Mouse (Mus musculus): ENCODE measurements around the gene Itgb3bp.

Itgb3bp gene

DNA sequence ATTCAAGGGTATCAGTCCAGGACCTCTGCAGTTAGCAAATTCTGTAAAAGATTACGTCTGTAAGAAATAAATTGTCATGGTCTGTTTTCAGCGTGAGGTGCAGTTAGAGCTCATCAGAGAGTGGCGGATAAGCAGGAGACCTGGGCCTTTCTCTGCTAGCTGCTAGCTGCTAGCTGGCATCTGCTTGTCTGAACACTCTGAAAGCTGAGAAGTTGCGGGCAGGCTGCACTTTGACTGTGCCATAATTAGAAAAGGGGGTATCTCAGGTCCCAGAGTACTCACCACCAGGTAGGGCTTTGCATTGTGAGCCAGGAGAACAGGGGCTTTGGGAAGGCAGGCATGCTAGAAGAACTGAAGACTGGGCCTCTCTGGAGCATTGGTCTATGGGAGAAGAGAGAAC is 2.2 kb upstream of the Itgb3bp start:
- DNase-seq (ENCODE audit: low read depth) = no peak

DNA sequence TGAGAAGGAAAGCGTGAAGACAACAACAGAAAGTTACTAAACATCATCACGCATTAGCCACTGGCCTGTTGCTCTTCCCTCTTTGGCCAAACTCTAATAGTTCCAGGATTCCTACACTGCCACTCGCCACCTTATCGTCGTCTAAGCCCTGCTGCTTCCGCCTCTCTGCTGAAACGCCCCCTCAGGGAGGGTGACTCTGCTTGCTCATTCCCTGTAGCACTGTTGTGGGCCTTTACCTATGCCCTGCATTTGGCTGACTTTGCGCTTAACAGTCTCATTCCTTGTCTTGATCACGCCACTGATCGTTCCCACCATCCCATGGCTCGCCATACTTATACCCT is 1.6 kb upstream of the Itgb3bp start:
- DNase-seq (ENCODE audit: low read depth) = no peak

DNA sequence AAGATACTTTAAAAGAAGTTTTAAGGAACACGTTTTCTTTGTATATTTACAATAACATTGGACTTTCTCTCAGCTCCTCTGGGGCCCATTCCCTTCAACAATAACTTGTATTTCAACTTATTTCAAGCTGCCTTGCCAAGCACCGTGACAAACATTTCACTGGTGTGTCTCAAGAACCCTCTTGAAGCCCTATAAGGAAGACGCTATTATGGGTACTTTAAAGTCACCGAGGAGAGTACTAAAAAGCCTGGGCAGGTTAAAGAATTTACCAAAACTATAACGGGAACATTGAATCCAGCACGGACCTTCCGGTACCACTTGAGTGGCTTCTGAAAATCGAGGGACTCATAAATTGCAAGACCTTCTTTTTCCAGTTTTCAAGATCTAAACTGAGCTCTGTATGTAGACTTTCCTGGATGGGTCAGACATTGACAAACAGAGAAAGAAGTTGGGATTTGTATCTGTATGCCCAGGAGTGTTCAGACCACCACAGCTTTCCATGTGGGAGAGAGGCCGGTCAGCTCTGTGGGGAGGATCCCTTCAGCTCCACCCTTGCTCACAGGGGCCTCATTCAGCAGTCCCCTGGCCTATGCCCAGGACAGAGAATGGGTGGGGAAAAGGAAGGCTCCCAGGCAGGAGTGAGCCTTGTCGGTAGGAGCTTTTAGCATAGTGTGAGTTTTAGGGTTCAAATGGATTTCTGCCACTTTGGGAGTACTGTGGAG is 1.1 kb upstream of the Itgb3bp start:
- DNase-seq (ENCODE audit: low read depth) = no peak

DNA sequence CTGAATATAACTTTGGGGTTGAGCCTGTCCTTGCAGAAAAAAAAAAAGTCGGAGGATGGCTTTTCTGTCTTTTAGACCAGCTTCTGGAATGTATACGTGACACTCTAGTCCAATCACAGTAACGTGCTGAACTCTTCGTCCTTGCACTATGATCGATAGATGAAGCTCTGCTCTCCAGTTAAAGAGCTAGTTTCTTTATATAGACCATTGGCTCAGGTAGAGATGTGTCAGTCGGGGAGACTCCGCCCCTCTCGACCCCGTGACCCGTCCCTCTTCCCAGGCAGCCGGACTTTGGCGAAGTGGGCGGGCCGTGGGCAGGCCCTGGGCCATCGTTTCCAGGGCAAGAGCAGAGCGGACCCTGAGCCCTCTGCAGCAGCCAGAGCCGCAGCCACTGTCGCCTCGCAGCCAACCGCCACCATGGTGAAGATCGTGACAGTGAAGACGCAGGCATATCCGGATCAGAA is 432 bp downstream of the Itgb3bp start, which contains the start of gene Pgm1:
Pgm1 (plus strand) TSS at position 266 of the 464 bp plus-strand sequence.
- DNase-seq (ENCODE audit: low read depth) = peak; percentile 48

DNA sequence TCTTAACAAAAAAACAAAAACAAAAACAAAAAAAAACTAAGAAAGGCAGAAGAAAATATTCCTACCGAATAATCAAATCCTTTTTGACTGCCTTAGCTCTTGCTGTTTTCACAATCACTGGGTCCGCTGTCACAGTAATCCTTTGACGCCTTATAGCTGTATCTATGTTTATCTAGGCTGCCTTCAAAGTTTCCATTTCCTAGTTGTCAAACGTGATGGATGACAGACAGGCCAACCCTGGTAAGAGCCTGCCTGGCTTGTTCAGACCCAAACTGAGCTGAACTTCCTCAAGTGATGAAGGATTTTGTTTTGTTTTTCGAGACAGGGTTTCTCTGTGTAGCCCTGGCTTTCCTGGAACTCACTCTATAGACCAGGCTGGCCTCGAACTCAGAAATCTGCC is 1.1 kb downstream of the Itgb3bp start:
- DNase-seq (ENCODE audit: low read depth) = no peak

DNA sequence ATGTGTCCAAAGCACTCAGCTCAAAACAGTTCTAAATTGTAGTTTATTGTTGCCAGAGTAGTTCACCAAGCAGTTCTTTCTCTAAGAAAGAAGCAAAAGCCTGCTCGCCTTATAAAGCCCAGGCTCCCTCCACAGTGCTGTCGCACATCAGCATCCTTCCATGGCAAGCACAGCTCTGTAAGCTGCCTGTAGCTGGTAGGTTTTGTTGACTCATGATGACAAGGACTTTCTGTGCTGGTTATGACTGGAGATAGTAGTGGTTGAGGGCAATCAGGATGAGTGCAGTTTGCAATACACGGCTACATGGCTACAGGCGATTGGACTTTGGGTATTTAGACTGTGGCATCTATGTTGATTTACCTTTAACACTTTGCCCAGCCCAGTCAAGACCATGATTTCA is 3.2 kb downstream of the Itgb3bp start:
- no peak for DNase-seq (ENCODE audit: low read depth)

DNA sequence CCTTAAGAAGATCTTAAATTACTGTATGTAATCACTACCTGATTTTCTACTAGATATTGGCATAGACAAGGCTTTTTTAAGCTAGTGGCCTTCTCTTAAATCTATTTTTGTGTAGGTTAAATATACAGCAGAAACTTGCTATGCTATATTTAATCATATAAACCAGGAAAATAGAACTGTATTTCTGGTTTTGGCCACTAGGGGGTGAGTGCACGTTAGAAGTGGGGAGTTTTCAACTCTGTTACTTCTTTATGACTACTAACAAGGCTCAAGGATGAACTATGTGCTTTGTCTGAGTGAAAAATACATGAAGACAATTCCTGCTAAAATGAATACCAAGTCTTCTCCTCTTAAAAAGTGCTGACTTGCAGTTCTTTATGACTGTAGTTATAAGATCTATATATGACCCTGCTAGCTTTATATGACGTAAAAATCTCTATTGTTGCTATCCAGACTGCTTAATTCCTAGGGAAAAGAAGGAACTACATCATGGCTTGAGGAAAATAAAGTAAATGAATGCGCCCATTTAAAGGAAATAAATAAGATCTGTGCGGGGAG is 15.6 kb downstream of the Itgb3bp start:
- DNase-seq (ENCODE audit: low read depth) = peak; percentile 48

DNA sequence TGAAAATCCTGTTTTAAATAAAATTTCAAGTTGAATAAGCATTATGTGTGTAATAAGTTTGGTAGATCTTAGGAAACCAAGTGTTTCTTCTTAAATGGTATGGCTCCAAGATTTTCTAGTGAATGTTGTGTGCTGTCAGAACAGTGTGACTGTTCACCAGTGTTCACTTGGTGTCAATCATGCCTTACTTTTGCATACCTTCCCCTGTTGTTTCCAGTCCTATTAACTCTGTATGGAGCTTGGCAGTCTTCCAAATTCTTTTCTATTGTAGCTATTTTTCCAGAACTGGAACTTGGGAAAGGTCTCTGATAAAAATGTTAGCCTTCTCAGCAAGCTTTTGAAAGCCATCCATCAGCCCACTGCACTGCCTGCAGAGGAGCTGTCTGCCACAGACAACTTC is 47.2 kb downstream of the Itgb3bp start:
- DNase-seq (ENCODE audit: low read depth) = no peak

DNA sequence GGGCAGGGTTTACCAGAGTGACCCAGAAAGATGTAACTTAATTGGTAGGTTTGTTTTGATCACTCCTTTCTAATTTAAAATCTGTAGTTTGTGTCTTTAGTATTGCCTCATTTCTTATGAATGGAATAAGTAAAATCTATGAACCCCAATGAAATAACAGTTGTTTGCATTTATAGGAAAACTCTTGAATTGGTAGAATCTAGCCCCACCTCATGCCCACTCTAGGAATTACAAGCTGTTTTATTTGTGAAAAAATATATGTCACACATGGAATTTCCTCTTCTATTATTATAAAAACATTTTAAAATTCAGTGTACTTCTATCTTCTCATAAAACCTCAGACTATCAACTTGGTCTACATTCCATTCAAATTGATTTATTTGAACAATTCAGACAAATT is 47.7 kb downstream of the Itgb3bp start:
- peak; percentile 17 for DNase-seq (ENCODE audit: low read depth)

DNA sequence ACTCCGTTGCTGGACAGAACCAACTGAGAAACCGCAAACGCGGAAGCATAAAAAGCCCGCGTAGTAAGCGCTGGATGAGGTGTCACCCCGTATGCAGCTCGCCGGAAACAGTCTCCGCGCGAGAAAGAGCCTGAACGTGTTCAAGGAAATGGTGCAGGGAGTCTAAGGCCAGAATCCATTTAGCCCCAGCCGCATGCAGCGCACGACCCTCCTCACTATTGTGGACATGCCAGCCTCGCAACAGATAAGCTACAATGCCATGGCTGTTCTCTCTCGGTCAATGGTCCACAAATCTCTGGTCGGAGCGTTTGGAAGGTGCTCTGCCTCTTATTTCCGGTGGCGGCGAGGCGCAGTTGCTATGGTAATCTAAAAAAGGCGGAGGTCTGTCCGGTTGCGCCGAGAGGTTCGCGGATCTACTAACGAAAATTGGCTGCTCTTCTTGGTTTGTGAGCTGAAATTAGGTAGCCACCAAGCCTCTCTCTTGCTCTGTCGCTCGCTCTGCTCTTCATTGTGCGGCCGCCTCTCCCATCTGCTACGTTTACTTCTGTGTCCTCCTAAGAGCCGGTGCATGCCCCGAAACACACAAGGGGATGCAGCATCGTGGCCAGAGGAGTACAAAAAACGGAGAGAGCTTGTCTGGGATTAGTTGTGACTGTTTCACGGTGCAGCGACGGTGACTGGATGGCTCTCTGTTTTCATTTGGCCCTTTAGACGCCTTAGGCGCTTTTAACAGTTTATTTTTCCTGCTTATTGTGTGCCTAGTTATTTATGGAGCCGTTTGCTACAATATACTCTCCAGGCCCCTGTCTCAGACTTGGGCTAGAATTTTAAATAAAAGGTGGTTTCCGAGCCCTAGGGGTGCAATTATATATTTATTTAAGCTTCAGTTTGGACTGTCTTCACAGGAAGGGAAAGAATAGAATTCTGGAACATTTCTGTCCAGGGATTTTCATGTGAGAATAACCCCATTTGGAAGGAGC is 100.2 kb downstream of the Itgb3bp start, which contains the start of gene Efcab7:
Efcab7 (plus strand) TSS at position 105 of the 980 bp plus-strand sequence.
- peak; percentile 79 for DNase-seq (ENCODE audit: low read depth)

DNA sequence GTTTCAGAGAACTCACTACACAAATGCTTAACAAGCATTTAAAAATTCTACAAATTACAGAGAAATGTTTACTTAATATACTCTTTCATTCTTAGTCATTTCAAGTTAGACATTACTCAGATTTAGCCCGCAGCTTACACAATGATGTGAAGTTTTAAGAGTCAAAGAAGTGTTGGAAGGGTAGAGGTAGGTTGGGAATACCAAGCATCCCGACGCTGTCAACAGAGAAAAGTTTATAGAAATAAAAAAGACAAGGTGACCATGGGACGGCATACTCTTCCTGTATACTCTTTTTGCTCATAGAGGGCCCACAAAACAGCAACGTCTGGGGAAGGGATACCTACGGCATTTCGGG is 100.9 kb downstream of the Itgb3bp start:
- no peak for DNase-seq (ENCODE audit: low read depth)

DNA sequence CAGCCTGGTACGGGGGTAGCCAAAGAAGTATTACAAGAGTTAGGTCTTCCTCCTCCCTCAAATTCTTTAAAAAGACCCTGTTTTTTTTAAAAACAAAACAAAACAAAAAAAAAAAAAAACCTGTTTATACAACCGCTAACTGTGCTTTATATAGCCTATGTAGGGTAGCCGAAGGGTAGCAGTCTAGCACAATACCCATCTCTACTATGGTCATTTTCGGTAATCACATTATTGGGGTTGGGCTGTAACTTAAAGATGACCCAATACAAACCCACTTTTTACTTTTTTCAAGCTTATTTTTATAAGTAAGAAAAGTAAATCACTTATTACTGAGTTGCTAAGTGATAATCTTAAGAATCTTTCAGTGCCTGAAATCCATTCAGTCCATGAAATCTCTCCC is 101.3 kb downstream of the Itgb3bp start:
- no peak for DNase-seq (ENCODE audit: low read depth)

DNA sequence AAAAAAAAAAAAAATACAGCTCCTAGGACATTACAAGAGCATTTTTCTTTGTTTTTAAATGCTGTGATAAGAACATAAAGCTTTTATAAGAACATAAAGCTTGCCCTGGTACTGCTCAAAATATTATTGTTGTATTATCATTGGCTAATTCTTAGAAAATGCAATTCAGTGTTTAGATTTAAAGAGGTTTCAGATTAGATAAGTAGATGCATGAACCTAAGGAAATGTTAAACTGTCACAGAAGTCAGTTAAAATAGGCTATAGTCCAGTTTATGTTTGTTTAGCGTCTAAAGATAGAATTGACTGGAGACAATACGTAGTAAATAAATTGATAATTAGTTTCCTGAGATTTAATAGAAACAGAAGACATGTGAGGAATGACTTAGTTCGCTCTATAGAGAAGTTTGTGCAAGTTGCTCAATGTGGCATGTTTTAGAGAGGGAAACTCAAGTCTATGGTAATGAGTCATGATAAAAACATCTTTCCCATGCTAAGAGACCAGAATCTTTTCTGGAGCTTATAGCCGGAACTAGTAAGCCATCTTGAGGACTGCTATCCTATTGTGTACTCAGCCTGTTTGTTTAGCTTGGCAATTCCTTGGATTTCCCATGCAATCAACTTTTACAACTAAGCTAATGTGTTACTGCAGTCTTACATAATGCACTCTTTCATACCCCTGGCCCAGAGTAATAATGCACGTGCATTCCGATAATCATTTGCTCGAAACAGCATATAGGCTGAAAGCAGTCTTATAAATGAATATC is 112.7 kb downstream of the Itgb3bp start:
- DNase-seq (ENCODE audit: low read depth) = no peak

DNA sequence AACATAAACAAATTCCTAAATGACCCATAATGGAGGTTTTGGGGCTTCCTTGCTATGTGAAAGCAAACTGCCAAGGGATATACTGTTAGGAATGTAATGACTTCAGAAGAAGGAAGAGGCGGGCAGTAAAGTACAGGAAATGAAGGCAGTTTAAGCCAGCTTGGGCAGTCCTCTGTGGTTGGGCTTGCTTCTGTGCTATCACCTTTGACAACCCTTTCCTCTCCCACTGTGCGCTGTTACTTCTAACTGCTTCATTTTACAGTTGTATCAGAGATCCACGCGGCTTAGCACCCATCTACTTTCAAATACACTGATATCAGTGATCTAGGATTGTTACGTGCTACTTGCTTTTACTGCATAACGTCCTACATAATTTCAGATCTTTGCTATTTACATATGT is 137.2 kb downstream of the Itgb3bp start:
- no peak for DNase-seq (ENCODE audit: low read depth)

DNA sequence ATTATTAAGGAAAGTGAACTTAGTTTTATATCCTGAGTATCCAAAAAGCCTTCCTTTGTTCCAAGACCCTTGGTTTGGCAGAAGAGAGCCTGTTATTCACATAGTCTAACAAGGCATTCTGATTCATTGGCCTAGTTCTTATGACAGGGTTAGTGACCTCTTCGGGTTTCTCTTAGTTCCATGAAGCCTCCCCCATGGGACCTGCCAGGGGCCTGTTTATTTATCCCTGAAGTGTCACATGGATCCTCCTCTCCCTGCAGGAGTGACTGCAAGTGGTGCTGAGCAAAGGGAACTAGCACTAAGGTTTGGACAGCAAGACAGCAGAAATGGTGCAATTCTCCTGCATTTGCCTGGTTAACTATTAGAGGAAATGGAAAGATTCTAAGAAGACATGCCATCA is 156.6 kb downstream of the Itgb3bp start:
- DNase-seq (ENCODE audit: low read depth) = no peak

DNA sequence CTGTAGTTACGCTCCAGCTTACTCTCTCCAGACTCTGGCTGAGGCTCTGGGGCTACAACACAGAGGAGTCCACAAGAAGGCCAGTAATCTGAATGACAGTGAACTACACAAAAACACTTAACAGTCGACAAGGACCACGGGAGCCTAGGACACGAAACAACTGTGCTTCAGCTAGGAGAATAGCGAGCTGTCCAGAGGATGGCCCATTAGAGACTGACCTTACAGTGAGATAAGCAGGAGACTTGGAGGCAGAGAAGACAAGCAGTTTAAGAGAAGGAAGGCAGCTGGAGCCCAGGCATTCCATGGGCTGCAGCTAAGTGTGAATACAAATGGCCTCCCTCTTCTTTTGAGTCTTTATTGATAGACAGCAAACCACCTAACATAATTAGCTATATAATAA is 159.1 kb downstream of the Itgb3bp start:
- DNase-seq (ENCODE audit: low read depth) = no peak

DNA sequence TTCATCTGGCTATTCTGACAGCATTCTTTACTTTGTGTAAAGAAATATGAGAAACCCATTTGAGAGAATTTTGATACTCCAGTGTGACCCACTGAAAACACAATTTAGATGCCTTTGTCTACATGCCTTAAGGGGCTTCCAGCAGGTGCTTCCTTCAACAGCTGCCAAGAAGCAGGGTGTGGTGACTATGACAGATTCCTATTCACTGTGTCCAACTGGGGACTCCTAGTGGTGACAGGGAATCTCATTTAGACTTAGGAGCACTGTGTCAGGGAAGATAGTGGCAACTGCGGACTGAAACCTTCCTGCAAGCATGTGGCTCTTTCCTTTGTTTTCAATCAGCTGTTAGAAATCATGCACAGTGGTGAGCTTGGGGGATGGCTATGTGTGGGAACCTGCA is 162.9 kb downstream of the Itgb3bp start:
- no peak for DNase-seq (ENCODE audit: low read depth)

DNA sequence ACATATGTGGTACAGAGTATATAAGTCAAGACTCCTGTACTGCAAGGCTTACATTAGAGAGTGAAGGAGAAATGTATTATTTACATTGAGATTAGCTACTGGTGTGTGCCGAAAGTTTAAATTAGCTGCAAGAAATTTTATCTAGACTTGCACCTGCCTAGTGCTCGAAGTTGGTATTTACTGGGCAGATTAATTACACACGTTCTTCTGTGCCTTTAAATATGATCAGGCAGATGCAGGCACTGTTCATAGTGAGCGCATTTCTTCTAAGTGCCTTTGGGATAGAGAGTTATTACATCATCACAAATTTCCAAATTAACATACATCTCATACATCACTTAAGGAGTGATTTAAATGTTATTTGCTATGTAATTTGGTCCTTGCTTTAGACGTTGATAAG is 163.3 kb downstream of the Itgb3bp start:
- no peak for DNase-seq (ENCODE audit: low read depth)

DNA sequence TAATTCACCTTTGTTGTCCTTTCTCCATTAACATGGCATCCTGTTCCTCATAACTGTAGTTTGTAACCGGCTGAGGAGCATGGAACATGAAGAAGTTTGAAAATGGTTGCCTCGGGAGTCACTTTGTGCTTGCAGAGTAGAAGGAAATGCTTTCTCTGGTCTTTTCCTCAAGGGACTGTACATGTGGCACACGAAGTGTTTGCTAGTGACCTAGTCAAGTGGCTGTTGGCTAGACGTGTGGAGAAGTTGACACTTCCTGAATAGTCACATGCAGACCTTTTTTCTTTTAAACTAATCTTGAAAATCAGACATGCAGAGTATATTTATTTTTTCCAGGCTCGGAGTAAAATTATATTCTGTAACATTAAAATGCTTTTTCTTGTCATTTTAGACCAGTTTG is 177.2 kb downstream of the Itgb3bp start:
- no peak for DNase-seq (ENCODE audit: low read depth)

DNA sequence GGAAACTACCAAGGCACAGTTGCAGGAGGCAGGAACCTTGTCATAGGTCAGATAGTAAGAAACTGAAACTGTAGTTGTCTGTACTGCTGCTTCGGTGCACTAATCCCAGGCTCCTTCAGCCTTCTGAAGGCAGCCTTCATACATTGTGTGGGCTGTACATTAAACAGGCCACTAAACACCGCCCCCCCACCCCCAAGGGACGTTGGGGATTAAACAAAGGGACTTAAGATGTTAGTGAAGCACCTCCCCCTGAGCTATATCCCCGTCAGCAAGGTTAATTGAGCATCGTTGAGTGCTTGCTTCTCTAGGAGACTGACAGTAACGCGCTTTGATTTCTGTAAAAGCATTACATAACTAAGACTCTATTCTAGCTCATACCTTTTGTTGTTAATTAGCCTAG is 189.8 kb downstream of the Itgb3bp start:
- DNase-seq (ENCODE audit: low read depth) = no peak

DNA sequence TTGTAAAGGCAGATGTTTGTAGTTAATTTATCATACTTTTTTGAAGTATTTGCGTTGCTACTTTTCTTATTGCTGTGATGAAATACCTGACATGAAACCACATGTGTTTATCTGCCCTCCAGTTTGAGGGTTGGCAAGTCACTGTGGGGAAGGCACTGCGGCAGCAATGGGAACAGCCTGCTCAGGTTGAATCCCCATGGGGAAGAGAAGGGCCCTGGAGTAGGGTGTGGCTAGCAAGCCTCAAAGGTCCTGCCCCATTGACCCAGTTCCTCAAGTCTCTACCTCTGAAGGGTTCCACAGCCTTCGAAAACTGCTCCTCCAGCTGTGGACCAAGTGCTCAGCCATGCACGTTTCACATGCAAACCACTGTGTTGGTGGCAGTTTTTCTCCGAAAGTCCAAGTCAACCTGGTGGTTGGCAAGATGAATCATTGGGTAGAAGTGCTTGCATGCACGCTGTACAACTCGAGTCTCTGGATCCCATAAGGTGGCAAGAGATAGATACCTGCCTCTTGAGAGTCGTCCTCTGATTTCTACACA is 203.6 kb downstream of the Itgb3bp start:
- DNase-seq (ENCODE audit: low read depth) = no peak

DNA sequence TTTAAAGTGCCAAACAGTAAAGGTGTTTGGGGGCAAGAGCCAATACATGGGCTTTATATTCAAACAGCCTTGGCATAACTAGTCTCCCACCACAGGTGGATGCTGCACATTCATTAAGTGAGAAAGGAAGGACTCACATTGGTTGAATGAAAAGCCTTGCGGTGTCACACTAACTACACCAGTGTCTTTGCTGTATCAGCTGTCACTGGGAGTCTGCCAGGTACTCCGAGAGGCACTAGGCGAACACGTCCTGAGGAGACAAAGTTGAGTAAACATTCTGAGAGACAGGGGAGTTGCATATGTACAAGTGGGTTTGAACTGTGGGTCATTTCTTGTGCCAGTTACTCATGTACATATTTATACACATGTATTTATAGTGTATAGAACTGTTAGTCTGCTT is 205.3 kb downstream of the Itgb3bp start:
- no peak for DNase-seq (ENCODE audit: low read depth)

Measured in c-Kit-positive CD71-positive TER-119-negative erythroid progenitor cells, embryonic 14.5 days (primary cell).